Mouse (Mus musculus) CD4-positive helper T cell, adult 2 months (primary cell): ENCODE measurements at regions not wholly inside any gene's neighbourhood (a gene's known extent, or its start where the extent isn't known, plus 50 kb on each side); places are given as distances from the start of the nearest gene placed in this dataset.
"Not testable (repeated sequence)": the region's sequence is repeated elsewhere in the genome, so short reads cannot be mapped to it uniquely, and the experiment has no call there.

Experiments used
- DNase-seq: peaks from one replicate; pipeline ENCODE4 v3.0.0-alpha.2; 2012; ENCODE audit warnings: low read depth, missing footprints, low spot score

DNA sequence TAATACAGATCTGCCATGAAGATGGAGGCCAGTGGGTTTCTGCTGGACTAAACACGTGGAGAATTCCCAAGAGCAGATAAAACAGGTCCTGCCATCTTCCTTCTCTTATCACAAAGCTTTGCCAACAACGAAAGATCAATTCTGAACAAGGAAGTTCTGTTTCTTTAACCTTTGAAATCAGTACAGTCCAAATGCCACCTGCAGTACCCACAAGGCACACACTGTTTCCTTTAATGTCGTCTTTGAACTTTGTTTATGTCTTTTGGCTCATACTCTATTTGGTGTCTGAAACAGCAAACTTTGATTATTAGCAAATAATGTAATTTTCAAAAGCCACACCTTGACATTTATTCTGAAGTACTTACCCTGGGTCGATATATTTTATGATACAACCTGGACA is 536.5 kb downstream of the Bckdhb start:
- DNase-seq = no peak

DNA sequence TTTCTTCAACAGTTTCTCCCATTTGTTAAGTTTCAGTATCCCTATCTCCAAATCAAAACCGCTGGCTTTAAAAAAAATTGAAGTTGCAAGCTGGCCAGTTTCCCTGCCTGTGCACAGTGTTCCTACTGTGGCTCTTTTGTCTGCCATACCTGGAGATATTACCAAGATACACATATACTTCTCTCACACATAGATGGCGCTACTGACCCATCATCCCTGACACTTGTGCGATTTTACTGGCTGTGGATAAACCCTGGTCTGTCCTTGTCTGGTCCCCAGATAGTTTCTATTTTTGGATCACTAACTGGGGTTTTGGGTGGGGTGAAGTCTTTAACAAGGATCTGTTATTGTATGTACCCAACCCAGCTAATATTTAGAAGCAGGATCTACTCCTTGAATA is 541.8 kb downstream of the Bckdhb start:
- peak; percentile 22 for DNase-seq

DNA sequence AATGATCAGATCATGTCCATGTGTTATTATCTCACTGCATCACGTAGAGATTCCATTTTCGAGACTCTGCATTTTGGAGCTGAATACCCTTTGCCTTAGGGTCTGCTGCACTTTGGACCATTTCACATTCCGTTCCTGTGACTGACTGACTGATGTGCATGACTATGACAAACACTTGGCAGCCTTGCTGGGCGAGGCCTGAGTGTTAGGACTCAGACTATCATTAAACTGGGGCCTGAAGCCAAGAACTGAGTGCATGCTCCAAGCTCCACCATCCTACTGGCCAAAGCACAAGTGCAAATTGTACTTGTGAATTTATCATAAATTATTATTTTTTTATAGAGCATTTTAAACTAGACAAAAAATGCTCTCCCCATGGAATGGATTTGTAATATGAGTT is 547.8 kb downstream of the Bckdhb start:
- DNase-seq = no peak

DNA sequence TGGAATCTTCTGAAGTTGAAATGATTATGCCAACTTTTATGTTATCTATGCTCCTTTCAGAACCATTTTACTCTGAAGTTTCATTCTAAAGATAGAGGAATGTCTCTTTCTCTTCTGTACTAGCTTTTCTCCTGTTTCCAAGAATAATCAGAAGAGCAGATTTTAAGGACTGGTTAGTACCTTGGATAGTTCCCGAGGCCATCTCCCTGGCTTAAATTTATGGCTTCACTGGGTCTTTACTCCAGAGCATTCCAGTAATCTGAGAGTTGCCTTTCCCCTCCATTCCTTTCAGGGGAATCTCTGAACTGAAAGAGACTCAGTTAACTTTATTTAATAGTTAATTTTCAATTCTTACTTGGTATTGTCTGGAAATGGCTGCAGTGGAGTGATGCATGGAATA is 551.0 kb downstream of the Bckdhb start:
- DNase-seq = no peak

DNA sequence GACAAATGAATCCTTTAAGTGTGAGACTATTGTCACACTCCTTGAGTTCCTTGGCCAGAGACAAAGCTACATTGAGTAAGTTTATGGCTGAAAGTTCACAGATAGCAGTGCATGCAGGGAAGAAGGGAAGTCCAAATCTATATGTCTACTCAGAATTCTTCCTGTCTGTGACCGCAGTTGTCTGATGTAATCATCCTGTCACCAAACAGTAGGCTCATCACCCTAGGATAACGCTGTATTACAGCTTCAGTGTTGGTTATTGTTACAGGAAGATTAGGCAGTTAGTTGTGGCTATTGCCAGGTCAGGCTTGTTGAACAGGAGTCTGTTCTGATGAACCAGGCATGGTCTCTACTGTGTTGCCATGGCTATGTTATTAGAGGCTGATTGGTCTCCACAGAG is 574.6 kb downstream of the Bckdhb start:
- DNase-seq = no peak

DNA sequence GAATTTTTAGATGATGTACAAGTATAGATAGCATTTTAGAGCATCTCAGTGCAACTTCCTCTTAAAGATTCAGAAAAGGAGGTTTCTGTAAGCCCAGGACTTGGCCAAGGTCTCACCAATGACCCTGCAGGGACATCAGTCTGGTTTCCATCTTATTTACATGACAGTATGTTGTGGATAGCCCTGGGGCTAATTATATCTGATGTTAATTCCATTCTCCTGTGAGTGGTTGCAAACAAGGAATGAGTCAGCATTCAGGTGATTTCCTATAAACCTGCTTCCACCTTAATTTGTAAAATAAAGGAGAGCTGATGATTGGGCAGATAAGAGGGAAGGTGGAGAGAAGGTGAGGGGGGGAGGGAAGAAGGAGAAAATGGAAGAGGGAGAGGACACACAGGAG is 578.0 kb downstream of the Bckdhb start:
- DNase-seq = not testable (repeated sequence)

DNA sequence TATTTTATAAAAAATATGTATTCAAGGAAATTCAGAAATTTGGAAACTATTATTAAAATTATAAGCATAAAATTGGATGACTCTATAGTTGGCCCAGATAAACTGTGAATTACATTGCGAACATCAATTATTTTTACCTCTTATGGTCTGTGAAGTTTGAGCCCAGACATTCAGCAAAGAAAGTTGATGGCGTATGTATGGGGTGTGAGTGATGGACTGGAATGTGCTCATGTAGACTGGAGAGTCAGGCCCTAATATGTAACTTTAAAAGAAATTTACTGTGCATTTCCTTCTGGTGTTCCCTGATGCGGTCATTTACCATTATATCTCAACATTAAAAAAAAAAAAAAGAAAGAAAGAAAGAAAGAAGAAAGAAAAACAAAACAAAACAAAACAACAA is 592.1 kb downstream of the Bckdhb start:
- DNase-seq = no peak

DNA sequence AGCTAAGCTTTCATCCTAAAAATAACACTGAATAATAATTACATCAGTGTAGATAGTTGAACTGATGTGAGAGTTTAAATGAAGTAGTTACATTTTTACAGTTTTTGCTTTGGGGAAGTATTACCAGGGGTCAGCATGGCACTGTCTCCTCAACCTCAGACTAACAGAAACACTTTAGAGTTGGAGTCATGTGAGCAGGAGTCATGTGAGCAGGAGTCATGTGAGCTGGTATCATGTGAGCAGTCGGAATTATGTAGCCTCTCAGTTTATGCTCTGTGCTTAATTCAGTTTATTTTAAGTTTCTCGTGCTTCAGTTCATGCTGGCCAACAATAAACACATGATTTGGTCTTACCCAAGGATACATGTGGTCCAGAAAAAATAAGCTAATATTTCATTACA is 620.5 kb downstream of the Bckdhb start:
- DNase-seq = no peak

DNA sequence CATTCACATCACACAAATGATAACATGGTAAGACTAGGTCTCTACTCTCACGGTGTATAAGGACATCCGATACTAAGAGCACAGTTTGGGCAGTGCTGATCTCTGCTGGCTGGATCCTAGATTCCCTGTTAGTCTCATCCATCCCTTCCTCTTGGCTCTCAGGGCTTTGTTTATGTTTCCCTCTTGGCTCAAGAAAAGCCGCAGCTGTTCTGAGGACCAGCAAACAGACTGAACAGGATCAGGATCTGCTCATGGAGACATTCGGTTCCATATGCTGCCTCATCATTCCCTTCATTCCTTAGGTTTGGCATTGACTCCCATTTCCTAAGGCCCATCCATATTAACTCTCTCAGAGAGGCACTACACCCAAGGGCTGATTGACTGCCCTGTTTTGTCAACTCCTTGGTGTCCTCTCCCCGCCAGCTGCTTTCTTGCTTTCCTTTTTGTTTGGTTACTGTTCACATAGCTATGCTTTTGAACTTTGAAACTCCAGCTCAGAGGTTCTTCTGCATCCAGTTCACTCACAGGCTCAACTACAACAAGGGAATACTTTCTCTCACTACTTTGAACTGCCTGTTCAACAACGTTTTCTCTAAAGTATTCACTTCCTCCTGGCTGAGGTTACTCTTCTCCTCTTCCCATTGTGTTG is 623.2 kb downstream of the Bckdhb start:
- no peak for DNase-seq

DNA sequence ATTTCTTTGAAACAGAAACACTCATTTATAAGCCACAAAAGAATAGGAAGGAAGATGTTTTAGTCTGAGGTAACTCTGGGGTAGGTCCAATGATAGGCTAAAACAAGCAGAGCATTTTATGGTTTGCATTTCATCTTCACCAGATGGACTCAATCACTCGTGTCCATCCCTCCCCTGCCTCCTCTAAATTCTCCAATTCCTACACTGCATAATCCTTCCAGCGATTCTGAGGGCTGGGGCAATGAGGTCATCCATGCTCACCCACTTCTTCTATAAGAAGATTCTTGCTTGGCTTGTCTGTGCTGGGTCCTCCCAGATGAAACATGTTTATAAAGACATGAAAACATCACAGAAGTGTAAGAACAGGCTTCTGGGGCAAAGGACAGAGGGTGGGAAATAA is 630.3 kb downstream of the Bckdhb start:
- DNase-seq = no peak

DNA sequence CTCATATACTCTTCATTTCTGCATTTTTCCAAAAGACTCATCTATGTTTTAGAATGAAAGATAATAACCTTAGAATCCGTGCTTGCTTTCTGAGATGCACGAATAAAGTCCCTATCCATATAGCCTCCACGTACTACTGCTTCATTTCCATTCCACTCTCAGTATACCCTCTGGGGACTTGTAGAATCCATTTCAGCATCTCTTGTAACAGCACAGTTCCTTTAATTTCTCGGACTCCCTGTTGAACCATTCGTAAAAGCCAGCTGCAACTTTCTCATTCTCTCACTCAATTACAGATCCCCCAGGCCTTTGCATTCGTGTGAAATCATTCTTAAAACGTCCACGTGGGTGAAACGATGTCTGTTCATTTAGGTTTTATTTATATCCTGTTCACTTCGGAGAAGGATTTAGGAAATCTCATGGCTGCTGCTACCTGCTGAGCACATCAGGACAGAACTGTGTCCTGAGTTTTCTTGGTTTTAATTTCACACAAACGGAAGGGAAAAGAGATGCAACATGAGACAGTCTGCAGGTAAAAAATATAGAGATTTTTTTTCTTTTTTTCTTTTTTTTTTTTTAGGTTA is 631.4 kb downstream of the Bckdhb start:
- DNase-seq = no peak

DNA sequence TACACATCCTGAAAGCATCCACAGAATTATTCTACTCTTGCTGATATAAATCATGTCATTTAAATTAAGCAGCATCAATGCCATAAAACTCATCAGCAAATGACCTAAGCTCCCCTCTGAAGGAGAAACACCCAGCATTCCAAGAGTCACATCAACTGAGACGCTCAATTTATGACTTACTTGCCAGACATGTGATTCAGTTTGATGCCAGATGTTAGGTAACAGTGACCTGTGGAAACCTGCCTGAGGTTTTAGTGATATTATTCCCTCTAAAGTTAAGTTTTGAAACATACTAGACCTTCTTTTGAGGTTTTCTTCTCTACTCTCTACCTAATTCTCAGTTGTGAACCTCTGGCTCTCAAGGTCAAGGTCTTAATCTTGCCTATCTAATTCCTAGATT is 633.4 kb downstream of the Bckdhb start:
- DNase-seq = no peak

DNA sequence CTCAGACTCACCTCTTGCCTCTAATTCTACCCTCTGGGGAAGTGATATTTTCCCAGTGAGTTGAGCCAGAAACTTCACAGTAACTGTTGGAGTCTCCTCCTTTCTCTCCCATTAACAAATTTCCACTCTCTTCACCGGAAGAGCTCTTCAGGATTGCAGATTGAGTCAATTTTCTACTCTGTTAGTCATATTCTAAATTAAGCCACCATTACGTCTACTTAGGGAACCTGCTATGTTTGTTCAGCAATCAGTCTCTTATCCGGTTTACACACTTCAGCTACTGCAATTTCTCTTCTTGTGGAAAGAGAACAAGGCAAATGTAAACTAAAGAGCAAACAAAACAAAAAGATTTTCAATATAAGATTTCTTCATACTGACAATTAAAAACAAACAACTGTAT is 644.6 kb downstream of the Bckdhb start:
- DNase-seq = no peak

DNA sequence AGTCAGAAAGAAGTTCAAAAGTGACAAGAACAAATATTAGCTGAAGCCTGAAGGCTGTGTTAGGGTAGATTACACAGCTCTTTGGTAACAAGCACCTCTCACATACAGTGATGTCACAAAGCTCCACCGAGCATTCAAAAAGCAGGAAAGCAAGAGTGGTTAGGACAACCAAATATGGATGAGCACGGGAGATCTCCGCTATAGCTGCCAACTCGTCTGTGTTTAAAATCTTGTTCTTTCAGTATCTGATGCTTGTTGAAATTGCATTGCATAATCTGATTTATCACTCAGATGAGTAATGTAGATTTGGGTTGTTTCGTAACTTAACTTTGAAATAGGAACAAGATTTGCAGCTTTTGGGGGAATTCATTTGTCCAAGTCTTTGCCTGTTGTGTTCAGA is 652.8 kb downstream of the Bckdhb start:
- no peak for DNase-seq

DNA sequence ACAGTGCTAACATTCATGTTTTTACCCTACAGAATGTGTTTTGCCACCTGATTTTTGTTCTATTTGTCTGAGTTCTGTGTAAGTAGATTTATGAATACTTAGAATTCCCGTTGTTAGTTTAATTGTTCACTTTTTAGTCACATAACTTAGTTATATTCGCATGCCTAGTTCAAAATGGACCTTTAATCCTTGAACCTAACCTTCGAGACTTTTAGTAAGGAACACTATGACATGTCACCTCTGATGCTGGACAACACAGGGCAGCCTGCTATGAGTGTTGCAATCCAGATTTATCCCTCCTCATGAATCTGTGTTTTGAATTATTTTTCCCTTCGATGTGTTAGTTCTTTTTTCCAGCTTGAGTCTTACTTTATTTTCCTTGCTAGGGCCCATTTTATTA is 662.8 kb downstream of the Bckdhb start:
- DNase-seq = no peak

DNA sequence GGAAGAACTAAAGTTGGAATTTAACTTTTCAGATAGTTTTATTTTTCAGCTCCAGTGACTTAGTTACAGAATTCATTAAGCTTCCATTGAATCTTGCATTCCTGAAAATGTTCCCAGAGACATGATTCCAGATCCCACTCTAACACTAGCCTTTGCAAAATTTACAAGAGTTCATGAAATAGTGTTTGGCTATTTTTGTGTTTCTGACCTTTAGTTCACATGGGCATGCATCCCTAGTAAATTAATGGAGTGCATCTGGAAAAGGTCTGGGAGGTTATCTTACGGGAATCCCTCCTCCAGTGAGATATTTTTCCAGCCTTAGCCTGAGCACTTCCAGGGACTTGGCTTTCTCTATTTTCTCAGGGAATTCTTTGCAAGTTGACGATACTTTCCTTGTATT is 669.8 kb downstream of the Bckdhb start:
- DNase-seq = no peak
